In genomic region chr9:98347021-98347420, GRCm38 (mm10) we compare ENCODE assay signal across 16 mouse cellular contexts.
"Had no signal": no experiment of that assay in that cellular context is flagged by ENCODE, and none has a peak within 500 bp of the region (broad histone marks: within the 10 kb centered on the region; RNA-seq: fewer than 3 reads in every experiment).

No protein-coding gene starts in this region.

- H3K27ac ChIP-seq: neural tube, embryonic 13.5 days; neural tube, embryonic 15.5 days; stomach, embryonic 15.5 days; stomach, postnatal 0 days had no signal

- H3K9me3 ChIP-seq: neural tube, embryonic 13.5 days; neural tube, embryonic 15.5 days; stomach, embryonic 15.5 days had no signal

- H3K4me3 ChIP-seq: neural tube, embryonic 13.5 days; neural tube, embryonic 15.5 days; stomach, embryonic 15.5 days had no signal

- DNase-seq: retina, postnatal 1 day; right cerebral cortex, adult 18-20 months; right cerebral cortex, postnatal 14 days; right cerebral cortex, postnatal 25 days; right cerebral cortex, postnatal 4 days; spleen, adult 18-20 months; thymus, adult 18-20 months; thymus, adult 2 months; thymus, postnatal 14 days; thymus, postnatal 25 days; thymus, postnatal 36 days; thymus, postnatal 4 days had no signal

- H3K9ac ChIP-seq: neural tube, embryonic 13.5 days; neural tube, embryonic 15.5 days; stomach, embryonic 15.5 days had no signal

- H3K27me3 ChIP-seq: neural tube, embryonic 13.5 days; neural tube, embryonic 15.5 days; stomach, embryonic 15.5 days had no signal

- H3K4me2 ChIP-seq: neural tube, embryonic 13.5 days; neural tube, embryonic 15.5 days; stomach, embryonic 15.5 days had no signal

- H3K36me3 ChIP-seq: neural tube, embryonic 13.5 days; neural tube, embryonic 15.5 days; stomach, embryonic 15.5 days had no signal
